Mouse (Mus musculus) megakaryocyte, embryonic 14.5 days (primary cell): ENCODE measurements around the gene Erp27.

ENCODE experiments used
- FLI1 ChIP-seq: IDR thresholded peaks from 2 replicates; pipeline ENCODE4 v1.6.1; 2012; ENCODE audit warnings: low read length, inconsistent platforms, mixed read lengths
- GATA1 ChIP-seq: IDR thresholded peaks from 3 replicates; pipeline ENCODE4 v1.6.1; 2012; ENCODE audit warnings: mixed read lengths, low read length, inconsistent platforms, borderline replicate concordance

DNA sequence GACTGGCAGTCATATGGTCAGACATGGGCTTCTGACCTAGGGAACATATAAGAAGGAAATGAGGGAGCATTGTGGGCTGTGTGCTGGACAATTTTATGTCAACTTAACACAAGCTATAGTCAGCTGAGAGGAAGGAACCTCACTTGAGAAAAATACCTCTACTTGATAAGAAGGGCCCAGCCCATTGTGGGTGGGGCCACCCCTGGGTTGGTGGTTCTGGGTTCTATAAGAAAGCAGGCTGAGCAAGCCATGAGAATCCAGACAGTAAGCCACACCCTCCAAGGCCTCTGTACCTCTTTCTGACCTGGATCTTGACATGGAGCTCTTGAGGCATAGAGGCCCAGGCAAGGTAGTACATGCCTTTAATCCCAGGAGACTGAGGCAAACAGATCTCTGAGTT lies 21.4 kb upstream of the Erp27 start:
- no peak for TF ChIP-seq FLI1
- TF ChIP-seq GATA1 = no peak
